Mouse (Mus musculus) monocyte, adult 5-6 weeks (primary cell): ENCODE results near the gene Tmem38a. TPM values are rescaled to one million over a fixed set of nuclear protein-coding genes. Genes with fewer than 3 reads are reported as not detected.

Experiments used
- ATAC-seq: fragments of 153-309, 156-312 bp; replicated peaks from 2 replicates; pipeline ENCODE4 v1.8.0; 2017; ENCODE audit warnings: mild to moderate bottlenecking; ENCODE audit not compliant: low TSS enrichment, insufficient number of reproducible peaks, severe bottlenecking, poor library complexity, low FRiP score
- total RNA-seq: library from RNA; stranded (forward); fragments of 200-1000, 200-491, 200-594 nt; gene quantifications from 3 replicates; pipeline ENCODE4 v1.2.3, GENCODE M21; 2017

The Tmem38a gene
- total RNA-seq: 1.3 to 2.1 TPM (median 2.1 TPM) in 3 replicates

DNA sequence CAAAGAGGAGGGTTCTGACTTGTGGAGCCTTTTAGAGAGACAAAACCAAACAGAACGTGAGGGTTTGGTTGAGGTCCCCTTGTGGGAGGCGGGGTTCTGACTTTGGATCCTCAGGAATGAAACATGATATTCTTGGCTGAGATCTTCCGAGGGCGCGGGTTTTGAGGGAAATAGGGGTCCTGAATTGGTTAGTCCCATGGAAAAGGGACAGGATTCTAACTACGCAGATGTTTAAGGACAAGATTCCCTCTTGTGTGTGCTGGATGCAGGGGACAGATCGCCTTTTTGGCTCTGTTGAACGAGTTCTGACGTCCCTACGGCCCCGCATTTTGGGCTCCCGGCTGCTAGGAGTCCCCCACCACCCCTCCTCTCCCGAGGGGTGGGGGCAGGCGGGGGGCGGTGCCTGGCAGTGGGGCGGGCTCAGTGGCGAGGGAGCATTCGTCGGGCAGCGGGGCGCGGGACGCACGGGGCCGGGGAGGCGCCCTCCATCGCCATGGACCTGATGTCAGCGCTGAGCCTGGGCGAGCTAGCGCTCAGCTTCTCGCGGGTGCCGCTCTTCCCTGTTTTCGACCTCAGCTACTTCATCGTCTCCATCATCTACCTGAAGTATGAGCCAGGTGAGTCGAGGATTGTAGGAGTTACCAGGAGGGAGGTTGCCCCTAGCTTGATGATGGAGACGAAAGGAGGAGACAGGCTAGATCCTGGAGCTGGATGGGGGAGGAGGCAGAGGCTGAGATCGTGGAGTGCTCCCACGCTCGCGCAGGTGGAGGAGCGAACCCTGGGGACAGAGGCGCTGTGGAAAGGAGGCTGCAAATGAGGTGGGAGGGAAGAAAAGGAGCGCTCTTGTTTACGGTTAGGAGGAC is at the start of gene Tmem38a:
TSS of gene Tmem38a (plus strand) at position 445 of the 863 bp plus-strand sequence.
- 0 out of 2 replicates have a peak, but pooled peaks have one; percentile 3 for ATAC-seq

DNA sequence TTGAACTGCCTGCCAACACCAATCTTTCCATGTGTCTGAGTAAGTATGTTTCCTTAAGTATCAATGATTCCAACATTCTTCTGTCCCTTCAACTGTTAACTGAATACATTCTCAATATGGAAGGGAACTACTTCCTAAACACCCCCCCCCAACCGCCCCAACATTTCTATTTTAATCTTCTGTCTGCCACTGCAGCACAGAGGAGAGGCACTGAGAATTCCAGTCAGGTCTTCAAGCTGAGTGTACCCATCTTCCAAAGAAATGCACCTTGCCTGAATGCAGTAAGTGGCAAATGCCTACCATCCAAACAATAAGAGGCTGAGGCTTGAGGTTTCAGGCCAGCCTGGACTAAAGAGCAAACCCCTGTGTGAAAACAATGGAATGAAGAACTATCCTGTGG is 39.8 kb upstream of the Tmem38a start:
- no peak for ATAC-seq

DNA sequence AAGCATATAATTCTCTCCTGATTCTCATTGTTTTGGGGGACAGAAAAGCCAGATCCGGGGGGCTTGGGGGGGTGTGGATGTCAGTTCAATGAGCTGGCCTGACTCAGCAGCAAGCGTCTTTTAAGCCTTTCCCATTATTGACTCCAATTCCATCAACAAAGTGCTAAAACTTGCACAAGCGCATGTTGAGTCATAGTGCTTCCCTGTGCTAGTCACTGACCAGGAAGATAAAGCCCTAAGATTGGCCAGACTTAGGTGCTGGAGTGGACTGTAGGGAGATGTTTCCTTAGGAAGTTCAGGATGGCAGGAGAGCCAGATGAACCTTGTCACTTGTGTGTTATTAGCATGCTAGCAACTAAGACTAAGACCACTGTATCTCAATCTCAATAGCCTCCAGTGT is 37.0 kb upstream of the Tmem38a start:
- ATAC-seq: no peak

DNA sequence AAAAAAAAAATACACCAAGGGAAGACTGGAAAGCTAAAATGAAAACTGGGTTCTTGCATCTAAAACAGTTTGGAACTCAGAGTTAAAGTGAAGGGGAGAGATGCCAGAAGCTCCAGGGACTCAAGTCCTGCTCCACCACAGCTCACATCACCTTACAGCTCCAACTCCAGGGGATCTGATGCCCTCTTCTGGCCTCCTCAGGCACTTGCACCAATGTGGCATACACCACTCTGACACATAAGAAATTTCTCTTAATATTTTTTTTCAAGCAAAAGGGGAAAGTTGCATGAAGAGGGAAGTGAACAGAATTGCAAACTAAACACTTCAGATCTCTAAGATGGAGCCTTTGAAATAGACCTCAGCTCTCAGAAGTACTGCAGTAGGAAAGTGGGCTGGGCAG is 32.6 kb upstream of the Tmem38a start:
- ATAC-seq: no peak

DNA sequence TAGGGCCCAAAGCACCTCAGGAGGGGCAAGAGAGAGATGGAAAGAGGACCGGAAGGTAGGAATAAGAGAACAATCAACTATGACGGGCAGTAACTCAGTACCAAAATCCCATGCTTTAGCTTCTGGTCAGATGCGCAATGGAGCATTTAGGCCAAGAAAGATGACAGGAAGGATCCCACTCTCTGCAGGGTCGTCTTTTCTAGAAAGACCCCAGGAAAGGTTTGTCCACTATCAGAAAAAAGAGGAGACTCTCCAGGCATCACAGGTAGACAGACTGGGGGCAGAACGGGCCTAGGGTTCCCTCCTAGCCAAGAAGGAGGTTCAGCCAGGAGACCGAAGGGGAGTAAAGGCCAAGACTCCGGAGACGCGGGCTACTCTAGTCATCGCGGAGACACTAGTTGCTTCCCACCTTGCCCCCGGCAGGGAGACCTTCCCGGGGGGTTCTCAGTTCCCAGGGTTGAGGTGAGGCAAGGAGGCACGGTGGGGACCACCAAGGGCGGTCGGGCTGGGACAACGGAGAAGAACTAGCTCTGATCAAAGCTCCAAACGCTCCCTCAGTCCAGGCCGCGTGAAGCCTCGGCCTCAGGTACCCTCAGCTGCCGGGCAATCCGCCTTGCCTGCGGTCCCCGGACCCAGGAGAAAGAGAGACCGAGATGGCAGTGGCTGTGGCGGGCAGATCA is 24.6 kb upstream of the Tmem38a start:
- no peak for ATAC-seq

DNA sequence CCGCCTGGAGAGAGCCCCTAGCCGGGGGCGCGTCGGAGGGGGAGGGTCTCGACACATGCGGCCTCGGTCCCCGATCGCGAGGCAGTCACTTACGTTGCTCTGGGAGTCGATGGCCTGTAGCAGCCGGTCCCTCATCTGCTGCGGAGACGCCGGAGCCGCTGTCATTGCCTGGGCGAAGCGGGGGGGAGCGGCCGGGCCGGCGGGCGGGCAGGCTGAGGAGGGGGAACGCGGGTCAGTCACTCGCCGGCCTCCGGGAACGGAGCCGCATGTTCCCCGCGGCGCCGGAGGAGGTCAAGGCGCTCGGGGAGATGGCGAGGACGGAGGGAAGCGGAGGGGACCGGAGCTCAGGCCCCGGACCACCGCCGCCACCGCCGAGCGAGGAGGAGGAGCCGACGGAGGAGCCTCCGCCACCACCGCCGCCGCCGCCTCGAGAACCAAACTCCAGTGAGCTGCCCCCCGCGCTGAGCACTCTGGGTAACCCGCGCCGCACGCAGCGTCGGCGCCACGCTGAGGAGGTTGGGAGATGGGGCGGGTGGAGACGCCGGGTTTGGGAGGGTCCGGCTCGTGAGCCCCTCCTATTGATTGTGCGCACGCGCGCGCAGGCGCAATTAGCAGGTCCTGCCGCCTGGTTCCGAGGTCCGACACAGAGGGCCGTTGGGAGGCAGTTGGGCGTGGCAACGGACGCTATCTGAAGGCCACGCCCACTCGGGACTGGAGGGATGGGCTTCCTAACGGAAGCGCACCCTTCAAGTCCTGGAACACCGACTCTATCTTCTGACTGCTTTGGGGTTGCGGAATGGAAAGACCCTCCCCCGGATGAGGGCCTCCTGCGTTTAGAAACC is 23.8 kb upstream of the Tmem38a start, which contains the start of gene Med26:
TSS of gene Med26 (minus strand) at position 469 of the 842 bp plus-strand sequence.
- peak; percentile 96 for ATAC-seq

DNA sequence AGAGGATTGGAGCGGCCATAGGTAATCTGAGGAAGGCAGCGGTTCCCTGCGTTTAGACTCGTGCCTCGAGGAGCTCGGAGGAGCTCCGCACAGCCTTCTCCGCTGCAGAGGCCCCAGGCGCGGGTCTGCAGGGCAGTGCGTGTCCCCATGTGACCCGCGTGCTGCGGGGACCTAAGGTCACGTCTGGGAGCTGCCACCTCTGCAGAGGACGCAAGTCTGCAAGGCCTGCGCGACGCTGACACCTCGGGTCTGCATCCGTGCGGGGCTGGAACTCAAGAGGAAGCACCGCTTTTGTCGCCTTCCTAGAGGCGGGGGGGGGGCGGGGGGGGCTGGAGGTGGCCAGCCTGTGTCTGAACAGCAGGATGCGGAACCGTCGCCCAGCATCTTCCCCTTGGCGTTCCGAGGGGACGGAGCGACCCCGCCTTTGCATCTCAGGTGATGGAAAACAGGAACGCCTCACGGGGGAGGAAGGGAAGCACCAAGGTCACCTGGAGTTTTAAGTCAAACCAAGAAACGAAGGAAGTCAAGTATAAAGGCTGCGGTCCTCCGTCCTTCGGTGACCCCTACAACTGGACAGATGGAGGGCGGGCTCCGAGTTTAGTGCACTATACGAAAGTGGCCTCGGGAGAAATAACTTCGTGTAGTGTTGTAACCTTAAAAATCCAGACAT is 23.1 kb upstream of the Tmem38a start:
- ATAC-seq: peak; percentile 16

DNA sequence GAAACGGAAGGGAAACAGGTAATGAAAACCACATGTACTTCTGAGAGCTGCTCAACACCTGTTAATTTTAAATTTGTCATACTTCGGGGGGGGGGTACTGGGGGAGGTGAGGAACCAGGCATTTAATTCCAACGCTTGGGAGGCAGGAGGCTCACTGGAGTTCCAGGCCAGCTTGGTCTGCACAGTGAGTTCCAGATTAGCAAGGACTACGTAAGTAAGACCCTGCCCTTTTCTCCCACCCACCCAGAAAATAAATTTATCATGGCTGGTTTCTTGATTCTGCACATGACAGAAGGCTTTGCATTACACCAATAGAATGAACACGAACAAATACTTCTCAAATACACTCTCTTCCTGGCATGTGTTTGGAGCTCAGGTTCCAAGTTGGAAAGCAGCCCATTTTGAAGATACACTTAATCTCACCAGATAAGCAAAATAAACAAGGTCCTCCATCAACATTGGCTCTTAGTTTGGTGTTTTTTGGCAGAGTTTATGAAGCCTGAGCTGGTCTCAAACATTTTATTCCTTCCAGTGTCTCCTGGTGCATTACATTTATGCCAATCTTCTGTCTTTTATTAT is 22.5 kb upstream of the Tmem38a start:
- ATAC-seq: no peak

DNA sequence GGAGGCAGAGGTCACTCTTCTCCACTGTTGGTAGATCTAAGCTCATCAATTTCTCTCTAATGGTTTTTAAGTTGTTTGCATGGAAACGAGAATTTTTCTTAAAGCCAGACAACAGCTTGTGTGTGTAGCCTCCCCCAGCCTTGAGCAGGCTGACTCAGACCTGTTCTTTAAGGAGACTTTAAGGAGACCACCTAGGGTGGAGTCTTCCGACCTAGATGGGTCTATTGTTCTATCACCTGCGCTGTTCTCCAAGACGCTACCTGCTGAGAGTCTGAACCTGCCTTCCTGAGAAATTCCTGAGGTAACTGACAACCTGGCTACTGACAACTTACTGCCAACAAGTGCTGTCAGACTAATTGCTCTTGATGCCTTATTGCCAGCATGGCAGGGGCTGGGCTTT is 16.1 kb upstream of the Tmem38a start:
- ATAC-seq: no peak

DNA sequence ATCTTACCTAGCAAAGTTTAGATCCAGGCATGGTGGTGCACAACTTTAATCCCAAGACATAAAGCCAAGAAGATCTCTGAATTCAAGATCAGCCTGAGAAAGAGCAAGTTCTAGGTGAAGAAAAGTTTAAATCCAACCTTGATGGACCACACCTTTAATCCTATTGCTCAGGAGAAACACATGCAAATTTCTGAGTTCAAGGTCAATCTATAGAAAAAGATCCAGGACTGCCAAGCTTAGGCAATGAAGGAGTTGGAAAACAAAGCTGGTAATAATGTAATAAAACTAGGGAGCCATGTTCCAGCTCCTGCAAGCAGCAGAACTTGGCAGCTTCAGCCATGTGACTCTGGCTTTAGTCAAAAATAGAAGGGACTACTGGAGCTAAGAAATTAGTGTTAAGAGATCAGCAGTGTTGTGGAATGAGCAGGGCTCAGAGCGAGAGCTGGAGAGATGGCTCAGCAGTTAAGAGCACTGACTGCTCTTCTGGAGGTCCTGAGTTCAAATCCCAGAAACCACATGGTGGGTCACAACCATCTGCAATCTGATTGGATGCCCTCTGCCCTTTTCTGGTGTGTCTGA is 10.7 kb upstream of the Tmem38a start:
- no peak for ATAC-seq

DNA sequence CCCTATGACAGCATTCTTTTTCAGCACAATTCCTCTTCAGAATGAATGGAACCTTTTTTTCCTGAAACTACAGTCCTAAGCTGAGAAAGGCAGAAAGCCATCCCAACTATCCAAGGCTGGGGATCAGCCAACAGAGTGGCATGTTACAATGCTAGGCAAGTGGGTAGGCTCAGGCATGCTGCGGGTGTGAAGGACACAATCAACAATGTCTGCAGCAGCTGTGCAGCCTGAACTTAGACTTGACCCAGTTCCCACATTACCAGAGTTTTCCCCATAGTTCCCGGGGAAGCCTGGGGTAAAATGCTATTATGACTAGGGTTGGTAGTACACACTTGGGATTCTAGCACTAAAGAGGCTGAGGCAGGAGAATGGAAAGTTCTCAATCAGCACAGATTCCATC is 5.9 kb upstream of the Tmem38a start:
- no peak for ATAC-seq

DNA sequence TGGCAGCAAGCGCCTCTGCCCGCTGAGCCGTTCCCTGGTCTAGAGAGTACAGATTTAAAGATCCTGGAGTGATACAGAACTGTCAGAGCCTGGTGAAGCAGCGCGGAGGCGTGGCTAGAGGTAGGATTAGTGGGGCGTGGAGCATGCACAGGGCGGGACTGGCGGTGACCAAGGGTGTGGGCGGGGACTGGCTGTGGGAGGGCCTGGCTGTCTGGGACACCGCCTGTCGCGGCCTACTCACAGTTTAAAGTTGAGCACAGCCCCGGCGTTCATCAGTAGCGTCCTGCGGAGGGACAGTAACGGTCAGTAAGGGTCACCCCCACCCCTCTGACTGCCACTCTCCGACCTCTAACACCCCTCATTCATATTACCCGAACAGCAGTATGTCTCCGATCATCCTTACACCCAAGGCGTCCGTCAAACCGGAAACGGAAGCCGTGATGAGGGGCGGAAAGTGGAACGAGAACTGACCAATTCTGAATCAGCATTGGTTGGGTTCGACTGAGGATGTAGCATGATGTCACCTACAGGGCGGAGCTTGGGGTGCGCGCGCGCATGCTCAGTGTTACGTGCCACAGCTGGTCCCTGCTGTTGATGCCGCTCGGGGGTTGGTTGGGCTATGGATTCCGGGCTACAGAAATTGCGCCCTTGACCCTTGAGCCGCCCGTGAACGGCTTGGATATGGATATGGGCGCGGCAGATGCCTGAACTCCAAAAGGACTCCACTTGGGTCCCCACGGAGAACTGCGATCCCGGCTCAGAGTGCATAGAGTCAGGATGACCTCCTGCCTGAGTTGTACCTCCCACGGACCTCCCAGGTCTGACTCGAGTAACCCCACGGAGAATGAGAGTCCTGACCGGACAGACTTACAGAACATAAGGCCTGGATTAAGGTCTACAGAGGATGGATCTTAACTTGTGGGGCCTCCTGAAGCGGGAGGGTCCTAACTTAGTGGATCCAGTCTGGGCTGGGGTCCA is 933 bp upstream of the Tmem38a start, which contains the start of gene Smim7:
TSS of gene Smim7 (minus strand) at position 456 of the 978 bp plus-strand sequence.
- peak; percentile 92 for ATAC-seq

DNA sequence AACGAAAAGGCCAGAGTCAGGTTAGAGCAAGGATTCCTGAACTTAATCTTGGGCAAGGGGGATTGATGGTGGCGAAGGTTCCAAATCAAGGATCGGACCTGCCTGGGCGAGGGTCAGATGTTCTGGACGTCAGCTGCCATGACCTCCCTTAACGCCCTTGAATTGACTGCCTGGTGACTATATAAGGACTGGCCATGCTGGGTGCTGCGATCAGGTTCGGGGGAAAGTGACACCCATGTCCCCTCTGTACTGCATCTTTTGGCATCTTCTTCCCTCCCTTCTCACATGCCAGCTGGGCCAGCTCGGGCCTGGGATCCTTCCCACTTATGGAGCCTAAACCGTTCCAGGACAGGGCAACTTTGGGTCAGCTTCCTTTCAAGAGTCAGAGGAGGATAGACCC is 652 bp downstream of the Tmem38a start:
- ATAC-seq: no peak

DNA sequence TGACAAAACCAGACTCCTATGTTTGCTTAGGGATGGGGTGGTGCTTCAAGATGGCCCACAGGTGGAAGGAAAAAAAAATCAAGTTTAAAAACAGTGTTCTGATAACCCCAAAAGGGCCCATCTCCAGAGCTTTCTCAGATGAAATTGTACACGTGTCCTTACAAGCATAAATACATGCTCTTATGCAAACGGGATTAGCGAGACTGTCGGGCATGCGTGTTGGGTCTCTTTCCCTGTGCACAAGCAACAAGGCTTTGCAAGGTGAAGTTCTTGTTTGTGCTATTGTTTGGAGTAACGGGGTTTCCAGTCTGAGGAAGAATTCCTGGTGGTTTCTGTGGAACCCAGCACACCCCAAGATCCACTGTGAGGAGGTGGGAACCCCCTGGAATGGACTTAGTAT is 1.6 kb downstream of the Tmem38a start:
- no peak for ATAC-seq

DNA sequence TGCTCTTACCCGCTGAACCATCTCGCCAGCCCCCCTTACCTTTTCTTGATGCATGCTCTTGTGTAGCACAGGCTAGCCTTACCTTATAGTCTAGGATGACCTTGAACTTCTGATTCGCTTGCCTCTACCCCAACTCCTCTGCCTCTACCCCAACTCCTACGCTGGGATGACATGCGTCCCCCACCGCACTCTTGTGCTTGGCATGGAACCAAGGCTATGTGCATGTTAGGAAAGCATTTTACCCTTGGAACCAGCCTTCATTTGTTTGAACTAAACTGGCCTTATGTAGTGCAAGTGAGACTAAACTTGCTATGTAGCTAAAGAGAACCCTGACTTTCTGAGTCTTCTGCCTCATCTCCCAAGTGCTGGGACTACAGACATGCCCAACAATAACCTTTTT is 4.1 kb downstream of the Tmem38a start:
- ATAC-seq: no peak

DNA sequence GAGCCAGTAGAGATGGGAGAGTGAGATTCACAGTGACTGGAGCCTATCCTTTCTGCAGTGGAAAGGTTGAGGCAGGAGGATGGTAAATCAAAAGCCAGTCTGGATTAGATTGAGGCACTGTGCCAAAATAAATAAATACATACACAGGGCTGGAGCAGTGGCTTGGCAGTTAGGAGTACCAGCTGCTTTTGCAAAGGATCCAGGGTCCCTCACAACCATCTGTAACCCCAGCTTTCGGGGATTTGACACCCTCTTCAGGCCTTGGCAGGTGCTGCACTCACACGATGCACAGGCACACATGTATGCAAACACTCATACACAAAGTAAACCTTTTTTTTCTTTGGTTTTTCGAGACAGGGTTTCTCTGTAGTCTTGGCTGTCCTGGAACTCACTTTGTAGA is 5.4 kb downstream of the Tmem38a start:
- ATAC-seq: no peak

DNA sequence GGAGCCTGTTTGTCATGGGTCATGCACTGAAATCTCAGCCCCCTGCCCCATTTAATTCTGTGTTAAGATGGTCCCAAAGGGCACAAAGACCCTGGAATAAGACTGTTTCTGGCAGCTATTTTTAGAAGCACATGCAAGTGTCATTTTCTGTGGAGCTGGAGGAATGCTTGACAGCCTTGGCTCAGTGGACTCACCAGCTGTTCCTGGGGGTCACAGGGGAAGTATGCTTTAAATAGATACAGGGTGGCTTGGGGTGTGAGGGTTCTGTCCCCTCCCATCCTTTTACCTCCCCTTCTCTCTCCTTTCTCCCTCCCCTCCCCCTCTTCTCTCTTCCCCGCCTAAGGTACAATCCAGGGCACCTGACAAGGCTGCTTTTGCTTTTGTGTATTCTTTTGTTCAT is 6.1 kb downstream of the Tmem38a start:
- no peak for ATAC-seq
